Mouse (Mus musculus) cerebellum, adult 8-10 months (tissue): ENCODE results near the gene Mettl18.
"Not testable (repeated sequence)": the region's sequence is repeated elsewhere in the genome, so short reads cannot be mapped to it uniquely, and the experiment has no call there.

Experiments
- DNase-seq: peaks from one replicate; pipeline ENCODE4 v3.0.0; 2022

Mettl18 gene

DNA sequence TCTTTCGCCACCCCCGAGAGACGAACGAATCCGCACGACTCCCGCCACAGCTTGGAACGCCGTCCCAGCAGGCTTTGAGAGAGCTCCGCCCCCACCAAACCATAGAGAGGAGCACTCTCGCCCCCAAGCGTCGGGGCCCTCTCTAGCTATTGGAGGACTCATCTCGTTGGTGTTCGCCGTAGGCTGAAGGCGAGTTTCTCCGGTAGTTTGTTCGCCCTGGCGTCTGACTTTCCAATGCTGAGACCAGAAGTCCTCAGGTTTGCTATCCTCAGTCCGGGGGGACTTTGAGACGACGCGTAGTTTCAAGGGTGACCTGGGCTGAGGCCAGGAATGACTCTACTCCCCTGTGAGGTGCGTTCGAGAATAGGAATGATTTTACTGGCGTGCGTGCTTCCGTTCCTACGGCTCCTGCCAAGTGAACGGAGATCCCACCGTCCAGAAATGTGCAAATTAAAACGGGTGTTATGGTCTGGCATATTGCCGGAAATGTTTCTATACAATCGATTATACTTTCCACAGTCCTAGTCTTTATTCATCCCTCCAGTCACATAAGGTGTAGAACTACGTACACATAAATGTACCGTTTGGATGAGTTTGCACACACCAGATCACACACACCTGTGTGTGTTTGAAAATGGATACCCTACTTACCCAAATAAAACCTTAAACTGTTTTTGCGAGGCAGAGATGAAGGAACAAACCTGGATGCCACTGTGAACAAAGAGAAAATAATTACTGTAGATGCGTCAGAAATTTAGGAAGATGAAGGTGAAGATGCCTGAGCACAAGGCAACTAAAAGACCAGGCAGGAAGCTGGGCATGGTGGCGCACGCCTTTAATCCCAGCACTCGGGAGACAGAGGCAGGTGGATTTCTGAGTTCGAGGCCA, at the start of gene Mettl18, which contains the start of gene BC055324:
Mettl18 (plus strand) TSS at position 169 of the 888 bp plus-strand sequence.
BC055324 (minus strand) TSS at position 76 of the 888 bp plus-strand sequence.
- DNase-seq: peak; percentile 89

DNA sequence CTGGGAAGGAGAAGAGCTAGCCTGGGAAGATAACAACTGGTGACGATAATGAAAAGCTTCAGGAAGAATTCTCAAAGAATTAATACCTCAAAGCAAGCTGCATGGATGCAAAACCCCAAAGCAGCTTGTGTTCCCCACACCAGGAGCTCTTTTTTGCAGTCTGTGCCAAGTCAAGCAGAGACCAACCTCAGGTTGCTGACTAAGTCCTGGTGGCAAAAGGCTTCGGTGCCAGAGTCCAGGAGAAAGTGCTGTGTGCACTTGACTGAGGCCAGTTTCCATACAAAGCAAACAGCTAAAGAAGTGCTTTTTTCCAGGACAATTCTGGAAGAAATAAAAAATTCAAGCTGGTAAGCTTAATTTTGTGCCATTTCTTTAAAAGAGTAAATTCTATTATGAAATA, 41.3 kb upstream of the Mettl18 start:
- no peak for DNase-seq

DNA sequence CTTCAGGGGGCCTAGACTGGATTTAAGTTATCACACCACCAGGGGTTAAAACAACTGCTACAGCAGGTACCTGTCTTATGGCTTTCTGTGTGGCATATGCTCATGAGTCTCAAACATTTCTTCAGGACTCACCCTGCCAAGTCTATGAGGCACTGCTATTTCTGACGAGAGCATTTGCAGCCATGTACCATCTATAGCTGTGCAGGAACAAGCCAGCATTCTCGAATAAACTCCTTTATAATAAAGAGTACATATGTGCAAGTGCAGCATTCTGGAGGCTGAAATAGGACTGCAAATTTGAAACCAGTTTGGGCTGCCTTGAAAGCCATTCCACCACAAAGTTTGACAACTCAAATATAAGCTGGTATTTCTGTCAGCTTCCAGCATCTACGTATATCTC, 36.7 kb upstream of the Mettl18 start:
- no peak for DNase-seq

DNA sequence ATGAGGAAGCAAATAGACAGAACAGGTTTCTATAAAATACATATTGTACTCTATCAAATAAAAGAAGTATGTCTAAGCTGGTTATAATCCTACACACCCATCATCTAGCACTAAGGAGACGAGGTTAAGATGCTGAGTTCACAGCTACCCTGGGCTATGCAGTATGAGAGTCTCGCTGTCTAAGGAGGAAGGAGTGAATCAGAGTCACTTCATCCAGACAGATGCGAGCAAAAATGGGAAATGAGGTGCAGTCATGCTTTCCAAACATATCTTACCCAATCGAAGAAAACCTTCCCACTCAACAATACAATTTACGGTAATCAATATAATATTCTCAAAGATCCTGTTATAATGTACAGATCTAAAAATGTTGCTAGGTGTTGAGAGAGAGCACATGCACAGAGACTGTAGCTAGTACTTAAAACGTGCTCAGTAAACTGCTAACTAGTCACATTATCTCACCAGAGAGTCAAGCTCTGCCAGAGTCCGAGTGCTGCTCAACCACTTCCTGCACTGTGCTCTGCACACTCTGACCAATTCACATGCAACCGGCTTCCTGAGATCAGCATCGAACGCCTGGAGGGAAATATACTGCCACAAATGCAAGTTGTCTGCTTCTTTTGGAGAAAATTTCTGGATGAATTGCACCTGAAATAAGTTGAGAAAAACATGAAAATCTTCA, 30.5 kb upstream of the Mettl18 start:
- no peak for DNase-seq

DNA sequence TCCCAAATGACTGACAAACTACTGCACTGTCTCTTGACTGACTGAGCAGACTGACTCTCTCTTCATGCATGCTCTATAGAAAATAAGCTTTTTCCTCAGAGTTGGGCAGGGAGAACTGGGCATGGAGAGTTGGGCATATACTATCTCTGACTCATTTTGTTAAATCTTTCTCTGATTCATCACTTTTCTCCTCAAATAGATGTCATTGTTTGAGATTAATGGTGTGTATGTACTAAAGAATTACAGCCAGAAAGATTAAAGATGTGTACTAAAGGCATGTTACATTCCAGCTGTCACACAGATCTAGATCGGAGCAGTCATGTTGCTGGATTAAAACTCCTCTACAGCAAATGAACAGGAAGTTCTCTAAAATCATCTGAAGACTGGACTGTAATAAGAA, 20.2 kb upstream of the Mettl18 start:
- DNase-seq: no peak

DNA sequence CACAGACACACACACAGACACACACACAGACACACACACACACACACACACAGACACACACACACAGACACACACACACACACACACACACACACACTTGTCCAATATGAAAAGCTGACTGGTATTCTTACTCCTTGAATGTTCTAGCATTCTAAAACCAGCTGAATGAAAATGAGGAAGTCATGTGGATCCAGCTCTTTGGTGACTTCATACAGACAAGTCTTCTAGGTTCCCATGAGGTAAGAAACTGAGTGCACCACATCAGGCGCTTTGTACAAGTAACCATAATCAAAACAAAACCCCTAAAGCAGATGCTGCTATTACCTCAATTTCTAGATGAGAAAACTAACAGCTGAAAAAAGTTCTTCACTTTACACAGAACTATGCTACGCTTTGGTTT, 19.6 kb upstream of the Mettl18 start:
- DNase-seq: no peak

DNA sequence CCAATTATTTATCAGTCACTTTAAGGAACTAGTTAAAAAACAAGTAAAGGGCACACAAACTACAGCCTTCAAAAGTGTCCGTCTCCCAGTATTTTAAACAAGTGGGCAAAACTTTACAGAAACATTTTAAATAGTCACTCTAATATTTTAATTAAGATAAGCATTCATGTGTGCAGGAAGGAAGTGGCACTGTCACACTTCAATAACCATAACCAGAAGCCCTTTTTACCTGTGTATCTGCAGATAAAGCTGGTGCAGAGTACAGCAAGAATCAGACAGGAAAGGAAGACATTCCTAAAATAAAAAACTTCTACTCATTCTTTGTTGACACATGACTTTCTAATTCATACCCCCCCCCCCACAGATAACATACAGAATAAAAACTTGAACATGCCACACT, 18.2 kb upstream of the Mettl18 start:
- no peak for DNase-seq

DNA sequence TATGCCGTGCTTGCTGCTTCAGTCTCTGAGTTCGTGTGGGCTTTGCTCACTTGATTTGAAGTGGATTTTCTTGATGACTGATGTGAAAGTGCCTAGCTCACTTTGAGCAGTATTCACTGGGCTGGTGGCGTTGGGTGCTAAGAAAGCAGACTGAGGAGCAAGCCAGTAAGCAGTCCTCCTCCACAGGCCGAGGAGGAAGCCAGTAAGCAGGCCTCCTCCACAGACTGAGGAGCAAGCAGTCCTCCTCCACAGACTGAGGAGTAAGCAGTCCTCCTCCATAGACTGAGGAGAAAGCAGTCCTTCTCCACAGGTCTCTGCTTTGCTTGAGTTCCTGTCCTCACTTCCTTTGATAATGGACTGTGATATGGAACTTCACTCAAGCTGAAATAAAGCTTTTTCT, 2.3 kb upstream of the Mettl18 start:
- no peak for DNase-seq

DNA sequence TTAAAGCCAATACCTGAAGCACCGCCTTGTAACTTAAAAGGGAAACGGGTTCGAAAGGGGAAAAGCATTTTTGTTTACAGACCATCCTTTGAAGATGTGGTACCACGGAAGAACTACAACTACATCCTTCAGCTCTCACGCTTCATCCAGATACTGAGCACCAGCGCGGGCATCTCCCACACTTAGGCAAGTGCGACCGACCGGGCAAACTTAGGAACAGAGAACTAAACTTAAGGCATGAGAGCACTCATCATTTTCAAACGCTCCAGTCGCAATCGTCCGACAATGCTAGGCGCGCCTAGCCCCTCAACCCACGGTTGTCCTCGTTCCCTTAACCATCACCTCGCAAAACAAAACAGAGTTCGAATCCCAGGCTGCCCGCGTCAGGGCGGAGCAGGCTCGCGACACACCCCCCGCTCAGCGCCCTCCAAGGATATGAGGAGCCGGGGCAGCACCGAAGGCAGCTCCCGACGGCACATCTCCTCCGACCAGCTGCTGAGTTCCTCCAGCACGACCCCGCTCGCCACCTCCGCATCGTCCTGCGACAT, 442 bp upstream of the Mettl18 start:
- no peak for DNase-seq

DNA sequence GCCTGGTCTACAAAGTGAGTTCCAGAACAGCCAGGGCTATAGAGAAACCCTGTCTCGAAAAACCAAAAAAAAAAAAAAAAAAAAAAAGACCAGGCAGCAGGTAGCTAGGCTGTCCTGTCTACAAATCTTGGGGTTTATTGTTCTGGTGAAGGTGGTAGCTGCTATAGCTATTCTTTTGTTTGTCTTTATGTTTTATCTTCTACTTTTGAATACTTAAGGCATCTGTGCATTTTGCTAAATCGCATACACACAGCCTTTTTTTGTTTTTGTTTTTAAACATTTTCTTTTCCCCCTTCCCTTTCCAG, 872 bp downstream of the Mettl18 start:
- no peak for DNase-seq

DNA sequence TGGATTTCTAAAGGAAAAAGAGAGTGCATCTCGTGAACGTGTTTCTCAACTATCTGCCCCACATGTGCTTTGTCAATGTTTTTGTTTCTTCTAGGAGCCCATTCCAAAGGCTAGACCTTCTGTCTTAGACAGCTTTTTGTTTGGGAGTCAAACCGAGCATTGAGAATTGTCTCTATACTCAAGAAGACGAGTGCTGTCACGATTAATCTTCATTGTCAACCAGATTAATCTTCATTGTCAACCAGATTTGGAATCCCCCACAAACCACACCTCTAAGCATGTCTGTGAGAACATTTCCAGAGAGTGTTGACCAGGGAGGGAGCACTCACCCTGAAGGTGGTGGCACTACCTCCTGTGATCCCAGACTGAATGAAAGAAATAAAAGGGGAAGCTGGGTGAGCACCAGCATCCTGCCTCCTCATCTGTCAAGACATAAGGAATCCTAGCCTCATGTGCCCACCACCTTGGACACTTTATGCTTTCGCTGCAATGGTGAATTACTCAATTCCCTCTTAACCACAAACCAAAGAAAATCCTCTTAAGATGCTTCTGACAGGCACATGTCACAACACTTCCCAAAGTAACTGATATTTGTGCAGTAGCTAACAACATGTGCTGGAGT, 7.3 kb downstream of the Mettl18 start:
- DNase-seq: no peak

DNA sequence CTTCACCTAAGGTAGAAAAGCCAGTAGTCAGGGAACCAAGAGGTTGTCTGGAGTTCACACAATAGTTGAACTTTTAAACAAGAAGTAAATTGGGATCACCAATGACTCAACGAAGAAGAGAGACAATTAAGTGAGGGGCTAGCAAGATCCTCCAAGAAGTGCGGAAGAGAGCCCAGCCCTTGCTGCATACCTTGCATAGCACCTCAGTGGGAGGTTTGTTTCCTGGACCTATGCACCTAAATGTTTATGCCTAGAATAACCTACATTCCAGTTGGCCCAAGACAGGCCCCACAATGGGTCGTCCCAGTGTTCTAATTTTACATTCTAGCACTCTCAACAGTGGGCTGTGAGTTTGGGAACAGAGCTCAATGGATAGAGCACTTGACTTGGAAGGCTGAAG, 9.6 kb downstream of the Mettl18 start:
- no peak for DNase-seq

DNA sequence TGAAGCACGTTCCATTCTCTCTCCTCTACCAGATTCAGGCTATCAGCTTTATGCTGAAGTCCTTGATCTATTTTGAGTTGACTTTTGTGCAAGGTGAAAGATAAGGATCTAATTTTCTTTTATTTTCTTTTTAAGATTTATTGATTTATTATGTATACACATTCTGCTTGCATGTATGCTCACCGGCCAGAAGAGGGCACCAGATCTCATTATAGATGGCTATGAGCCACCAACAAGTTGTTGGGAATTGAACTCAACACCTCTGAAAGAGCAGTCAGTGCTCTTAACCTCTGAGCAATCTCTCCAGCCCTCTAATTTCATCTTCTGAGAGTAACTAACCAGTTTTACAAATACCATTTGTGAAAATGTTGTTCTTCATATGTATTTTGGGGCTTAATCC, 14.5 kb downstream of the Mettl18 start:
- DNase-seq: no peak

DNA sequence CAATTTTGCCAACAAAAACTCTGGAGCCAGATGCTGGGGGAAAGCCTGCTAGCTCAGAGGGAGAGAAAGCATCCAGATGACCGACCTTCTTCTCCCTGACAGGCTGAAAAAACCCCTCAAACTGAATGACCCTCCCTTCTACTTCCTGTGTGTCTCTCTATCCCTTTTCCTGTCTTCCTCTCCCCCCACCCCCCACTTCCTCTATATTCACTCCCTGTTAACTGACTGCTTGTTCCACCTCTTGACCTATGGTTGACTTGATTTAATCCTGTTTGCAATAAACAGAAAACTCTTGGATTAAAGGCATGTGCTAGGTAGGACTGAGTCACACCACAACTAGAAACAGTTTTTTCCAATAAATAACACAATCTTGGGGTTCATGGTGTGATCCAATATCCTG, 19.9 kb downstream of the Mettl18 start:
- no peak for DNase-seq

DNA sequence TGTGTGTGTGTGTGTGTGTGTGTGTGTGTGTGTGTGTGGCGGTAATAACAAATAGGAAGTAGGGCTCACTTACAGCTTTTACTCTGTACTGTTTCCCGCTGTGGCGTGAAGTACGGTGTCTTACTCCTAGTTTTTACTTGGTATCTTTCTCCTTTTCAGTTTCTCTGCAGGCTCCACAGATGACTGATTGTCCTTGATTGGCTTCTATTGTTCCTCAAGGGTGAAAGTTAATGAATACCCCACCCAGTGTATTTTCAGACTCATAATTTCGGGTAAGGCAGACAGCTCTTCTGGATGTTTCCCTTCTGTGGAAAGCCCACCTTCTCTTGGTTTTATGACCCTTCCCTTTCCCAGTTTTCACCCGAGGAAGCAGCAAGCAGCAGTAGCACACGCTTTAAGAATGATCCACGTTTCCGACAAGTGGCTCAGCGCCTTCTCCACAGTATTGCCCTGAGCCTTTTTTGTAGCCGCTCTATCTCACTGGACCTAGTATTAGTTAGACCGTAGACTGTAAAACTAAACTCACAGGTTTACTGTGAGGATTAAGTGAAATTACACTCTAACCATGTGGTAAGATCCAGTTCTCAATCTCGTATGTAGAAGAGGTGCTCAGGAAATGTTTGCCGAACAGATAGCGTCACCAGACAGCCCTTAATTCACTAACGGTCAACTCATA, 23.7 kb downstream of the Mettl18 start:
- DNase-seq: no peak

DNA sequence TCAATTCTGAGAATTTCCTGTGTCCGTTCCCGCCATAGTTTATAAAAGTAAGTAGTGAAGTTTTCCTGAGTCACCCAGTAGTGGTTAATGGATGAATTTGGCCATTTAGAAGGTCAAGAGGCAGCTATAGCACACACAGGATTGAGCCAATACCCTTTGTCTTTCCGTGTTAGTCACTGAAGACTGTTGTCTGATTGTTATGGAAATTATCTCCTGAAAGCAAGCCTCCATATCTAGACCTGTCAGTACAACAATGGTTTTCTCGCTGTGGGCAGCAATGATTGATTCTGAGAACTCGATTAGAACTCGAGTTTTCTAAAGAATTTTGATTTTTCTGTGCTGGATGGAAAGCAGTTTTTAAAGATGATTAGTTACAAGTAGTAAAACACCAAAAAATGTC, 25.1 kb downstream of the Mettl18 start:
- DNase-seq: no peak

DNA sequence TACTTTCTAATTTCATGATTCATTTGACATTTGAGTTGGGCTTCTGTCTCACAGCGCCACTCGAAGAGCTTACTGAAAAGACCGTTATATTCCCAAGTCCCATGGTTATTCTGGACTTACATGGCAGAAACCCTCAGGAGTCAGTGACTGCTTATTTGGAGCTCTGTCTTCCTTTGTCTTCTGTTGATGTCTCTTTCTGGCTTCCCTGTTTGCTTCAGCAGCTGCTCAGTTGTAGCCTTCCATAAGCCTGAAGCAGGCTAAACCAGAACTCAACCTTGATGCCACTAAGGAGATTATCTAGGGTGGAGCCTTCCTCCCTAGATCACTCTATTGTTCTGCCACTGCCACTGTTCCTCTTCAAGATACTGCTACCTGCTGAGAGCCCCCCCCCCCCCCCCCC, 26.1 kb downstream of the Mettl18 start:
- not testable (repeated sequence) for DNase-seq

DNA sequence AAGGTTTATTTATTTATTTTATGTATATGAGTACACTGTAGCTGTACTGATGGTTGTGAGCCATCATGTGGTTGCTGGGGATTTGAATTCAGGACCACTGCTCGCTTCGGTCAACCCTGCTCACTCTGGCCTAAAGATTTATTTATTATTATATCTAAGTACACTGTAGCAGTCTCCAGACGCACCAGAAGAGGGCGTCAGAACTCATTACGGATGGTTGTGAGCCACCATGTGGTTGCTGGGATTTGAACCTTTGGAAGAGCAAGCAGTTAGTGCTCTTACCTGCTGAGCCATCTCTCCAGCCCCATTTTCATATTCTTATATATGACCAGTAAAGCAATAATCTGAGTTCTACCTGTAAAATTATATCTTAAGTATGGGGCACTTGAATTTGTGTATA, 27.4 kb downstream of the Mettl18 start:
- DNase-seq: not testable (repeated sequence)

DNA sequence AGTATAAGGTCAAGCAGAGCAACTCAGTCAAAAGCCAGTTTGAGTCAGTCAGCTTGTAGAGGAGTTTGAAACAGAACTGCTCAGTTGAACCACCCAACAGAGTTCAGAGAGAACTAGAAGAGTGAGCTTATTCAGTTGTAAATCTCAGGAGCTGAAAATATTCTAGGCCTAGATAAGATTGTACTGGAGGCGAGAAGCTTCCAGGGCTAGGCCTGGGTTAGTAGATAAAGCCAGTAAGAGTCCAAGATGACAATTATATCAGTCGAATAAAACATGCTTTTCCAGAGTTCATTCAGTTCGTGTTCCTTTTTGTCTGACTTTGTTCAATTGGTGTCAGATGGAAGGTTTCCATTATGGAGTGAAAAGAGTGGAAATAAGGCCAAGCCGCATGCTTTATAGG, 31.0 kb downstream of the Mettl18 start:
- no peak for DNase-seq

DNA sequence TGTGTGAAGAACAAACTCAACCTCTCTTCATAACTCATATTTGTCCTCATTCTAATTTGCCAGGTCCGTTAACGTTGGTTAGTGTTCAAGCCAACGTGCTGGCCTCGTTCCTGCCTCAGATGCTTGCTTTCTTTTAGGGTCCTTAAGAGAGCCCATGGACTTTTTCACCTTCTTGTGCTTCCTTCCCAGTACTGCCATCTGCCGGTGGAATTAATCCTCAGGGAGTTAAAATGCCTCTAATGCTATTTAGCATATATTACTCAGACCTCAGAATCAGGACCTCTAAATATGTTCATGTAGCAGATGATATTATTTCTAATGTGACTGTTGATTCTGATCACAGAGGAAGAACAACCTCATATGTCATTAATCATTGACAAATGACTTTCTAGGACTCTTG, 32.7 kb downstream of the Mettl18 start:
- DNase-seq: no peak

DNA sequence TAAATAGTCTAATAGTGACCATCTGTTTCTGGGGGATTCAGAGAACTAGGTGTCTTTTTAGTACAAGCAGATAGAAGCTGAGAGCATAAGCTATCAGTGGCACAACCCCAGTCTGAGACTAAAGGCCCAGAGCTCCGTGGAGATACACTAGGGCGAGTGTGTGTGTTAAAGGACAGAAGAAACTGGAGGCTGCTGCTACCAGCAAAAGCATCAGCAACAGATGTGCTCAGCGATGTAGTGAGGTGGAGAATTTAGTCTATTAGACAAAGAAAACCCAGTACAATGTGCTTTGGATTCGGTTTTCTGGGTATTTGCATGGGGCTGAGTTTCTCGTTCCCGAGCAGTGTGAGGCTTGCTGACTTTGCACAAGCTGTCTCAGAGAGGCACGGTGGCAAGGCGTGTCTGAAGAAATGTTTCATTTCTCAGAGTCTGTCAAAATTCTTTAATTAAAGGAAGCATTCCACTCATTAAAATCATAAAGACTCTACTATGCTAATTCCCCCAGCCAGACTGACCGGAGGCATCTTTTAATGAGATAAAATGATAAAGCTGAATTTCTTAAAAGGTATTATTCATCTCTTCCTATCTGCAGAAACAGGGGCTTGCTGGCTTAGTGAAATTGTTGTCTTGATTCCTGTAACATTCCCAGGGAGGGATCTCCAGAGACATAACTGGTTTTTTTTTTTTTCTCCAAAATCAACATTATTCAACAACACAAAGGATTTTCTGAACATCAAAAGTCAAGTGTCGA, 45.9 kb downstream of the Mettl18 start:
- no peak for DNase-seq

DNA sequence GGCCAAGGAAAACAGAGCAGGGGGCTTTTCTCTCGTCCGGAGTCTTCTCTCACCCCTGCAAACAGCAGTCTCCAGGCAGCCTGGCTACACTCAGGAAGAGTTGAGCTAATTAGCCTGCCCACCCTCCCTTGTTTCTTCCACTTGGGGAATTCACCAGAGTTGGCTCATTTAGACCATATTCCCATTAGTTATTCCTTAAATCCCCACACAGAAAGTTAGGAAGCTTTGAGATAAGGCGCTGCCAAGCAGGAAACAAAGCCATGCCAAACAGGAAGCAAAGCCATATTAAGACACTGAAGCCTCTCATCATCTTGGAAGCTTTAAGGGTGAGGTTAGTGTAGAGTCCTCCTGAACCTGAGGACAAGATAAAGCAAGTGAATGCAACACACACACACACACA, 48.9 kb downstream of the Mettl18 start:
- no peak for DNase-seq
